Mouse (Mus musculus): ENCODE measurements around the gene Cpsf3. TPM values are rescaled to one million over a fixed set of nuclear protein-coding genes. Genes with fewer than 3 reads are reported as not detected.
A peak's percentile ranks its signal among the peaks of the same experiment; 100 is the strongest.

Cpsf3 gene
- 69.8 and 82.3 TPM in 2 replicates for total RNA-seq (2021)
- long read RNA-seq, transcript Cpsf3-201 (18 exons, 2,499 nt): major isoform, 62 of 76 reads
- long read RNA-seq, partial matches to known transcripts: 5 of 76 reads
- long read RNA-seq, other reads (novel, unspliced or antisense): 9 of 76 reads

DNA sequence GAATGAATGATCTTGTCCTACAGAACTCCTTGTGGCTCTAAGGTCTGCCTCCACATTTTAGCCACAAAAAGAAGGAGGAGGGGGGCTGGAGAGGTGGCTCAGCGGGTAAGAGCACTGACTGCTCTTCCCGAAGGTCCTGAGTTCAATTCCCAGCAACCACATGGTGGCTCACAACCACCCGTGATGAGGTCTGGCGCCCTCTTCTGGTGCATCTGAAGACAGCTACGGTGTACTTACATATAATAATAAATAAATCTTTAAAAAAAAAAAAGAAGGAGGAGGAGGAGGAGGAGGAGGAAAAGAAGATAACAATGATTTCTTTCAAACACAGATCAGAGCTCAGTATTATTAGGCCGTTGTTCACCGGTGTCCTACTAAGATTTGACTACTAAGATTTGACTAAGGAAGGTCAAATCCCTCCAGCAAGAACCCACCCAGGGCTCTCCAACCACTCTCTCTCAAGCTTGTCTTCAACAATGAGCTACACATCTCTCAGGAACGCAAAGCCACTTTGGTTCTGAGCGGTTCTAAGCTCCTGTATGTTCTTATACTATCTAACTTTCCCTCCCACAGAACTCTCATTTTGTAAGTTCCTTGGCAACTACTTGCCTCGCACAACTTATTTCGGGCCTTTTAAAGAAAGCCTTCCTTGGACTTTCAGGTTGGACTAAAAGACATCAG lies at the start of gene Cpsf3:
Cpsf3 (plus strand) TSS at position 631 of the 681 bp plus-strand sequence.
- no peak for DNase-seq

DNA sequence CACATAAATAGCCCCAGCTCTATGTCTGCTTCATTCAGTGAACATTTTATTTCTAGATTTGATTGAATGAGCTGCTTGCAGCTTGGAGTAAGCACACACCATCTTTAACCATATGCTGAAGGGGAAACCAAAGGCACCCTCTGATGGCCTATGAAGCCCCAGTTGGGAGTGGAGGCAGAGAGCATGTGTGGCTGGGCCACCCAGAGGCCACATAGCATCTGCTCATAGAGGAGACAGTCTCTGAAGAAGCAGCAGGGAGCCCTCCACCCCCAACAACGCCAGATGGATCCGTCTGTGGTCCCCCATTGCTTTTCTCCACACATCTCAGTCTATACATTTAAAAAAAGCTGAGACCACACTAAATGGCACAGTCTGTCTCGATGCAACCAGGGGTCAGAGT lies 43.2 kb upstream of the Cpsf3 start:
- DNase-seq: no peak

DNA sequence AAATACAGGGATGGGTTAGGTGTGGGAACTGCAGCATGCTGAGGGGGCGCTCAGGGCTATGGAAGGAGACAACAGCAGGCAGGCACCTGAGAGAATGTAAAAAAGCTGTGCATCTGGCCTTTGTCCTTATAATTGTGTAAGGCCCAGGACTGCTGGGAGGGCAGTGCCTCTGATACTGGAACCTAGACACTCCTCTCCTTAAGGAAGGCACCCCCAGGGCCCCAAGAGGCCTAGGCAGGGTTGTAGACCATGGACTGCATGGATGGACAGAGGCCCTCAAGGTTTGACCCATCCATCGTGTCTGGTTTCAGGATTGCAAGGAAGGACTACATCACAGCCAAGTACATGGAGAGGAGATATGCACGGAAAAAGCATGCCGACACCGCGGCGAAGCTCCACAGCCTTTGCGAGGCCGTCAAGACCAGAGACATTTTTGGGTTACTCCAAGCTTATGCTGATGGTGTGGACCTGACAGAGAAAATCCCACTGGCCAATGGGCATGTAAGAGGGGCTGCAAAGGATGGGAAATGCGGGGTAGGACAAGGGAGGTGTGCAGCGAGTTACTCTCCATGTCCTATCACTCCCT lies 40.7 kb upstream of the Cpsf3 start:
- no peak for DNase-seq

DNA sequence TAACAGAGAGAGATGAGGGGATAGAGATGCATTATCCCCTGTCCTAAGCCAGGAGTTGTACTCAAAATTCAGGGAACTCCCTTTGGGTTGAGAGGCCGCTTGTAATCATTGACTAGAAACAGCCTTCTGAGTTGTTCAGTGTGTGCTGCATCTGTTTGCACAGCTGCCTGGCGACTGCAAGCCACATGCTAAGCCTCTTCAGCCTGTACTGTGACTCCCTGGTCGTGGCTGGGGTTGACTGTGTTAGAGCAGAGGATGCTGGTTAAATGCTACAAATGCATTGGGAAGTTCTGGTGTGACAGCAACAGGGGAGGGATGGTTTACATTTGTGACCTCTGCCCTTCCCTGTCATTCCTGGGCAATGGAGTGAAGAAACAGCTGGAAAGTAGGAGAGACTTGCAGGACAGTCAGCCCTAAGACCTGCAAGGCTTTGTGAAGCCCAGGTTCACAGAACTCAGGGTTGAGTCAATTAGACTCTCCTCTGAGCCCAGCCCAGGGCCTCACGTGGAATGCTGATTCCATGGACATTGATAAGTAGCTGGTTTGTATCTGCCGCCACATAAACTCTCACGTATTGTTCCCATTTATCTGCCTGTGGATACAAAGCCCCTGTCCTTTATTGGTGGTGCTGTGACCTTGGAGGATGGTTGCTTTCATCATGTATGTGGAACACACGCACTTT lies 37.3 kb upstream of the Cpsf3 start:
- no peak for DNase-seq

DNA sequence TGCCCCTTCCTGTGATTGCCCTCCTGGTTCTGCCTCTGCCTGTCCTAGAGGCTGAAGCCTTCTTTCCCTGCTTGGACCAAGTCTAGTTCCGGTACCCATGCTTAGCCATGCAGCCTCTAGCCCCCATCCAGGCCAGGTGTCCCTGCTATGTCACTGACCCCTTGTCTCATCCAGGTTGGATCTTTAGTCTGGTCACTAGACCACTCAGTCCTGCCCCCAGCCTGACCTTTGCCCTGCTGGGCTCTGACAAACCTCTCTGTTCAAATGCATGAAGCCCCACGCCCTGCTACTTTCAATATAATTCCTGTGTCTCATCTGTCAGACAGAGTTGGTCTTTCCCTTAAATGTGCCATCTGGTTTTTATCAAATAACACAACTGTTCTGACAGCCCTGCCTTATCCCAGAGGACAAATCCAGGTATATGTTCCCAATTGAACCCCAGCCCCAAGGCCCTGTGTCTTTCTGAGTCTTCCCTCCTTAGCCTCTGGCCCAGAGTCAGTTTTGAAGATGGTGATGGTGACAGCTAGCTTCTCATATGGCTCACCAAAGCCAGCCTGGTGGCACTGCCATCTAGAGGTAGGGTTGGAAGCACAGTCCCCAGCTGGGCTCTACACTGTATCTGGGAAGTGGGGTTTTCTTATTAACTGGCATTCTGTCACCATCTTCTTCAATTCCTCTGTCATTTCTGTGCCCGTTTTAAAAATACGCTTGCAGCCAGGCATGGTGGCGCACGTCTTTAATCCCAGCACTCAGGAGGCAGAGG lies 24.5 kb upstream of the Cpsf3 start:
- peak; percentile 35 for DNase-seq

DNA sequence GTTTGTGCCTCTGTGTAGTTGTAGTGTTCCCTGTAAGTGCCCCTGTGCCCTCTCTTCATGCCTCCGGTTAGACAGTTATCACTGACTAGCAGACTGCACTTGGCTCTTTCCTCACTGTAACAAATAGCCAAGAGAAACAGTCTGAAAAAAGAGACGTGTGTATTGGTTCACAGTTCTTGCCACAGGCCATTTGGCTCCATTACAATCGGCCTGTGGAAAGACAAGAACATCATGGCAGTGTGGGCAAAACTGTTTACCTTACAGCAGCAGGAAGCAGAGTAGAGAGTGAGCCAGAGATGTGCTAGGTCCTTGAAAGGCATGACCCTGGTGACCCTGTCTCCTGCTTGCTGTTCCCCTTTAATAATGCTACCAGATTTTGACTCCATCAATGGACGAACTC lies 23.7 kb upstream of the Cpsf3 start:
- no peak for DNase-seq

DNA sequence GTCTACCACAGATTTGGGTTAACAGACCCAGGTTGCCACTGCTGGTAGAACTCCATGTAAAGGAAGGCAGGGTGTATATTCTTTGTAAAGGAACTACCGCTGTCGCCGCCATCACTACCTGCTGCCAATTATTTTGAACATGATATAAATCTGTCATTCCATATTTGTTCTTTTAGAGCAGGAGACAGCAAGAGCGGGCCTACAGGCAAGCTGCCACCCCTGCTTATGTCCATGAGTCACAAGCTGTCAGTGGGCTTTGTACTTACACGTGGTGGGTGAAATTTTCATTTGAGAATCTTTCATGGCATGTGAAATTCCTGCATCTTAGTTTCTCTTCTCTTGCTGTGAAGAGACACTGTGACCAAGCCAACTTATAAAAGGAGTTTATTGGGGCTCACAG lies 21.9 kb upstream of the Cpsf3 start:
- no peak for DNase-seq

DNA sequence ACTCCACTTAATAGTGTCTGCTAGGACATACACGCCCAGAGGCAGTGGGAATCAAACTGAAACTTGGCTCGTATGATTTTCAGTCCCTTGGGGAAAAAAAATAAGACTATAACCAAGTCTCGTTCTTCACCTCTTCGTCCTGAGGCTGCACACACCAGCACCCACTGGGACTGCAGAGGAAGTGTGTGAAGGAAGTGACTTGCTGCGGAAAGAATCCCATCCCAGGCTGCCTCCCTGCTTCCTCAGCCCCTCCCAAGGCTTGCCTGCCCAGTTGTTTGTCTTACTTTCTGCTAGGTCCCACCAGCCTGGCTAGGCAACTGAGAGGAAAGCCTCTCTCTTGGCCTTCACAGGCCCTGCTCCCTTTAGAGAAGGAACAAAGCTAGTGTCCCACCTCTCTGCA lies 20.9 kb upstream of the Cpsf3 start:
- DNase-seq: peak; percentile 16

DNA sequence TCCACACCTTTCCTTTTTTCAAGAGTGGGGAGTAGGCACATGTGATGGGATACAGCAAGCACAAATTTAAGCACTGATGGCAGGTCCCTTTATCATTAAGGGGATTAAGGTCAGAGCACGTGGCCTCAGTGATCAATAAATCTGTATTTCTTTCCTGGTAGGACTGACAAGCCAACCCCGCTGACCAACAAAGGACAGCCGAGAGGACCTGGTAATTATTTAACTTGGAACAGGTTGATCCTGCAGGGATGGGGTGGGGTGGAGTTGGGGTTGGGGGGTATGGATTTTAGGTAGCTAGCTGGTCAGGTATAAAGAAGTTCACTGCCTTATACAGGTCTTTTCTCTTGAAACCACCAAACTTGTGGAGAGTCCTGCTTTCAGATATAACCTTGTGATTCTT lies 20.2 kb upstream of the Cpsf3 start:
- DNase-seq: no peak

DNA sequence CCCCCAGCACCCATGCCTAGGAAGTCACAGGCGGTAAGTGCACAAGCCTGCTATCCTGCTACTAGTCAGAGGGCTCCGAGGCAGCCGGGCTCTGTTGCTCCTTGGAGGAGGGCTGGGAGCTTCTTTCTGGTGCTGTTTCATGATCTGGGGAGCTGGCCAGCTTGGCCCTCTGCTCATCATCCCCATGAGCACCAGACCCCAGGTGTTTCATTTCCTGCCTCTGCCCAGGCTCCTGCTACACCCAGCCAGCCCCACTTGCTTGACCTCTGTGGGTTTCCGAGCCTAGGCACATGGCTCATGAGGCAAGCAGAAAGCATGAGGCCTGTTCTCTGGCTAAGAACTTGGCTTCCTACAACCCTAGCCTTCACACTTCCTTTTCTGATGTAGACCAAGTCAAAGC lies 19.7 kb upstream of the Cpsf3 start:
- no peak for DNase-seq

DNA sequence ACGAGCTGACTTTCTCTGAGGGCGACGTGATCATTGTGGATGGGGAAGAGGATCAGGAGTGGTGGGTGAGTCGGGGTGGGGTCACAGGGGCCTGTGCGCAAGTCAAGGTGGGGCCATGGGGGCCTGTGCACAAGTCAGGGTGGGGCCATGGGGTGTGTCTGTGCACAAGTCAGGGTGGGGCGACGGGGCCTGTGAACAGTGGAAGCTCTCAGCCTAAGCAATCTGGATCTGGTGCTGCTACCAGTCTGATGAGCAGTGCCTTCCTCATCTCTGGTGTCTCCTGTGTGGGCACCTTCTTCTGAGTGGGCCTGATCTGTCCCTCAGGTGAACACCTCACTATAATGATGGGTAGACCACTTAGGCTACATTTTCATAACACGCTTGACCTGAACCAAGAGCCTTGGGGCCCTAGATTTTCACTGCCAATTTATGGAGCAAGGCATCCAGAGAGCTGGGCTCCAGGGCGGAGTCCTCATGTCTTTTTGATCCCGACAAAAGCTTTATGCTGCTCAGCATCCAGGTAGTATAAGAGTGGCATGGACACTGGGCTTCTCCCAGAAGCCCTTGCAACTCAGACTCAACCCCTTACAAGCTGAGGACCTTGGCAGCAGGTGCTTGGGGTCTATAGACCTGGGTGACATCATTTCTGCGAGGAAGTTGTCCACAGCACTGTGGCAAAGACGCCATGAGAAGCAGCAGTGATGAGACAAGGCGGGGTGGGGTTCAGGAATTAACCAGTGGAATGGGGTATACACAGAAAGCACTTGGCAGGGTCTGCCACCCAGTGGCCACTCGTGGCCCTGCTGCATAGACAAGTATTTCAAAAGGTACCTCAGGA lies 19.0 kb upstream of the Cpsf3 start:
- peak; percentile 64 for DNase-seq

DNA sequence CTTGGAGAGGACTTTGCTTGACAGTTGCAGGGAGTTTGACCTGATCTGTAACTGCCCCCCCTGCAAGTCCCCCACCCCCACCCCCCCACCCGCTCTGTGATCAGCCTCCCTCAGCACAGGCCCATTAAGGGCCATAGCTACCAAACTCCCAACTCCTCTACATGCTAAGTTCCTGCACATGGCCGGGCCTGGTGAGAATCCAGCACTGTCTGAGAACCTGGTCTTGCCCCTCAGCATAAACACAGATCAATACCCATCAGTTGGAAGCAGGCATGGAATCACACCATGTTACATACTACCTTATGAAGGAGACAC lies 18.4 kb upstream of the Cpsf3 start:
- no peak for DNase-seq

DNA sequence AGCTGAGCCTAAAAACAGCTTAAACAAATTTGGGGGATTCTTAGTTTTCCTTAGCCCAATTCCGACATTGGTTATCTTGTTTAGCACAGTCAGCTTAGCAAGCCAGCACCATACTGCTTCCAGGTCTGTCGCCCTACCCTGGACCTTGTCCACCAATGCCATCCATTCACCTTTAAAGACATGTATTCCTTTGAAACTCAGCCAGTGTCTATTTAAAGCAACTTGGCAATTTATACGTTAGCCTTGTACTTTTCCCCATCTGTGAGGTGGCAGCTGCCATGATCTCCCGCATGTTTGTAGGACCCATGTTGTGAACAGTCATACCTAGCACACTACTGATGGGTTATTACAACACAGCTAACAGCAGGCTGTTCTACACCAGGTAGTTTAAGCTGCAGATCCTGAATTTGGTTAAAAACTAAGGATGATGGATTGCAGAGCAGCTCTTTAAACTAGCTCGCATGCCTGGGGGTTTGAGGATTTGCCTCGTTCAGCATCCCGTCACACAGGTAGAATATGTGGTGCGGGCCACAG lies 17.0 kb upstream of the Cpsf3 start:
- DNase-seq: no peak

DNA sequence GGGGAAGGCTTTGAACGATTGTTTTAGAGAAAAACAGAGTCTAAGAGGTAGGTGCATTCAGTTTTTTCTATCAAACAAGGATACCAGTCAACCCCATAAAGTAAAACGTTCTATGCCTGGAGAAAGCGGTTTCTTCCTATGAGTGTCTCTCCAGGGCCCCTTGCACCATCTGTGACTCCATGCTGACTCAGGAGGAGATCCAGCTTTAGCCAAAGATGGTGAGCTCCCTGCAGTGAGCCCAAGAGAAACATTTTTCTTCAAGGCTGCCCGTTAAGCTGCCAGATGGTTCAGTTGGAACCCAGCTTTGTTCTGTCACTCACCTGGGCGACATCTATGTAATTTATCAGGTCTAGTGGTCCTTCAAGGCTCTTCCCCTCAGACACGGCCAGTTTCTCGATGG lies 10.7 kb upstream of the Cpsf3 start:
- no peak for DNase-seq

DNA sequence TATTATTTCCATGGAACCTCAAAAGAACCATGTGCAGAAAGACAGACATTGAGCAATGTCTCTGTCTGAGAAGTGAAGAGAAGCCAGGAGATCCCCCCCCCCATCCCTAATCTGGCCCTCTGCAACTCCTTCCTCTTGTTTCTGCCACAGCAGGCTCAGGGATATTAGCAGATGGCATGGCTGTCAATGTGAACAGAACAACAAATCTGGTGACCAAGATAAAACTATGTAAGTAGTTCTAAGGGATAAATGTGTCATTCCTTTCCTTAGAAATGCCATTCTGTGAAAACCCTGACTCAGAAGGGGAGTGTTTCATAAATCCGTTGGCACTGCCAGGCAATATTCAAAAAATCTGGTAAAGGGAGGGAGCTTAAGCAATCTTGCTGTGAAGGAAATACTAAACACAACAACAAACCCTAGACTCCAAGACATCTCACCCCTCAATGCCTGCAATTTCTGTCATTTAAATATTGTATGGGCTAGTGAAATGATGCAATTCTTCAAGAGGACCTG lies 7.8 kb upstream of the Cpsf3 start:
- DNase-seq: no peak

DNA sequence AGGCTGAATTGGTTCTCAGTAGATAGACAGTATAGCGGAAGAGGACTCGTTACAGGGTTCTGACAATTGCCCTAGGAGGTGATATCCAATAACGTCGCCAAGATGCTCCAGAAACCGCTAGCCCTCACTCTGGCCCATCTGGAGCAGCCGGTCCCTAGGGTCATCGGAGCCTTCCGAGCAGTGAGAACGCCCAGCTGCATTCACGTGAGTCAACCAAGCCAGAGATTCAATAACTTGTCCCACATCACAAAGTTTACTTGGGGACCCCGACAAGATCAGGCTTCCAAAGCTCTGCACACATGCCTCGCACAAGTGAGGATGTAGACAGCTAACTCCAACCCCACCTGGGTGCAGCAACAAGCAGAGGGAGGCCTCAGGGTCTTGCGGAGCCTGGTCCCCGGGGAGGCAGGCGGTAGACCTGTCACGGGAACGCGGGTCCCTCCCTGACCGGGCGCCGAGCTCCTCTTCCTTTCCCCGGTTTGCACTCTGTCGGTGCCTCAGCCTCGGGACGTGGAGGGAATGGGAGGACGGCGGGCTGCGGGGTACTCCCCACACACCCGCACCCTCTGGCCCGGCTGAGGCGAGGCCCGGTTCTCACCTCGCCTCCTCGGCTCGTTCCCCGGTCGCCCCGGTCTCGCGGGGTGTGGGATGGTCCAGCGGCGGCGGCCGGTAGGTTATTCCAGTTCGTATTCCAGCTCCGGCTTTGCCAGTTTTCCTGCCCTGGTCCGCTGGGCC lies 484 bp downstream of the Cpsf3 start:
- no peak for DNase-seq

DNA sequence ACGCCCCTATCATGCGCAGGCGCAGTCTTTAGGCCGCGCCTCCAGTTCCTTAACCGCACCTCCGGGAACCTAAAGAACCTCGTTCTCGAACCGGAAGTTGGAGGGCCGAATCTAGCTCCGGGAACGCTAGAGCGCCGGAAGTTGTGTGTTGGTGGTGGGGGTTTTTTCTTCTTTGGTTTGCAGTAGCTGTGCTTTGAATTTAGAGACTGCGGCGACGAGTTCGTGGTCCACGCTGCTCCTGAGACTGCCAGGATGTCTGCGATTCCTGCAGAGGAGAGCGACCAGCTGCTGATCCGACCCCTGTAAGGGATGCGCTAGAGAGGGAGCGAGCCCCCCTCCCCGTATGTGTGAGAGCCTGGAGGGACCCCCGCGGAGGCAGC lies 1.0 kb downstream of the Cpsf3 start, which contains the start of gene Itgb1bp1:
Itgb1bp1 (minus strand) TSS at position 42 of the 380 bp plus-strand sequence.
- DNase-seq: peak; percentile 99

DNA sequence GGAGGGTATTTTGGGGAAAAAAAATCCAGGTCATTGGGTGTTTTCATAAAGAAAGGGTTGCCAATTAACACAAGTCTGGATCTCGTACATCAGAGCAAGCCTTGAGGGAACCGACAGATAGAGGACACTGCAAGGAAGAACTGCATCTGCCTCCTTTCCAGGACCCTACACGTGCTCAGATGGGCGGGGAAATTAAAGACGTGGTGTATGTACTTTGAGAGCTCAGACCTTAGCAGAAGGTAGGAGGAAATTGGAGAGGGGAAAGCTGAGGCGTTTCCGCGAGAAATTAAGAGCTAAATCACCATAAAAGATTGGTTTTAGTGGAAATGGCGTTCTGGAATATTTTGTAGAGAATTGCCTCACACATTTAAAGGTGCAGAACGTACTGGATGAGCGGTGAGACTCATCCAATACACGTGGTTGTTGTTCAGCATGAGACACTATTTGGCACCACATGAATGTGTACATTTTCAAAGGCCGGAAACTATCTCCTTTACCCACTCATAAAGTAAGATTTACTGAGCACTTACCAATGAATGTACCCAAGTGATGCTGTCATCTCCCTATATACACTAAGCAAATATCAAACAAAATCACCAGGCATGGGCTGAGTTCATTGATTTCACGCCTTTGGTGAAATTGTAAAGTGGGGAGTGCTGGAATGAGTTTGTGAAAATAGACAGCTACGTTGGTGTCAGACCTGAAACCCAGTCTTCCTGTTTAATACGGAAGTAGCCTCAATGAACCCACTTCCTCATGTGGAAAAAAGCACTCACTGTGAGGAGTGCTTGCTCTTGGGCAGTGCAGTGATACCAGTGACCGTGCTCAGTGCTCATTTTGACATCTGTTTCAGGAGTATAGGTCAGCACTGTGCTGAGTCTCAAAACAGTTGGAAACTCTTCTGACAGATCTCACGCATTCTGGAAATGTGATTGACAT lies 1.8 kb downstream of the Cpsf3 start:
- DNase-seq: peak; percentile 14

DNA sequence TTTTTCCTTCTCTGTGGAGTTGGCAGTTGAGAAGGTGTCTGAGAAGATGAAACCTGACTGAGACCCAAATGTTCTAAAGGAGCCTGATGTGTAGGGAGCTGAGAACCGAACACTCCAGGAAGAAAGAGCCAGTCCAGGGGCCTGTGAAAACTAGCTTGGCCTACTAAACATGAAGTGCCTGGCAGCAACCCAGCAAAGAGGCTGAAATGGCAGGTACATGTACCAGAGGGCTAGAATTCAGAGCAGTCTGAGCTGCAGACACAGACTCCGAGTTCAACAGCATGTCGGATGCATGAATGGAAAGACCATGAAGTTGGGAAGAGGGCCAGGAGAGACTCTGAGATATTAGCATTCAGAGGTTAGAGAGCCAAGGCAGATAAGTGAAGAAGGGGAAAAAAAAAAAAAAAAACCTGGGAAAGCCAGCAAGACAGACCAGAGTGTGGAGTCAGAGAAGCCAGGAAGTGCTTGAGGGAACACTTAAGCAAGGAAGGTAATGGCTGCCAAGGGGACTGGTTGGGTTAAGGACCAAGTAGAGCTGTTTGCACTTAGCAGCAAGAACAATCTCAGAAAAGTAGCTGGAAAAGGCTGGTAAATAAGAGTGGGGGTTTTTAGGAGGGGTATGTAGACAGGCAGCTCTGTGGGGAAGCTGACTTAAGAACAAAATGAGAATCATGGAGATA lies 3.7 kb downstream of the Cpsf3 start:
- no peak for DNase-seq
